Mouse (Mus musculus): ENCODE results near the gene Hmcn1. TPM values are rescaled to one million over a fixed set of nuclear protein-coding genes. Genes with fewer than 3 reads are reported as not detected.
A peak's percentile ranks its signal among the peaks of the same experiment; 100 is the strongest.

Hmcn1 gene
- polyA plus RNA-seq, 2 experiments = 35.3 to 80.4 TPM

DNA sequence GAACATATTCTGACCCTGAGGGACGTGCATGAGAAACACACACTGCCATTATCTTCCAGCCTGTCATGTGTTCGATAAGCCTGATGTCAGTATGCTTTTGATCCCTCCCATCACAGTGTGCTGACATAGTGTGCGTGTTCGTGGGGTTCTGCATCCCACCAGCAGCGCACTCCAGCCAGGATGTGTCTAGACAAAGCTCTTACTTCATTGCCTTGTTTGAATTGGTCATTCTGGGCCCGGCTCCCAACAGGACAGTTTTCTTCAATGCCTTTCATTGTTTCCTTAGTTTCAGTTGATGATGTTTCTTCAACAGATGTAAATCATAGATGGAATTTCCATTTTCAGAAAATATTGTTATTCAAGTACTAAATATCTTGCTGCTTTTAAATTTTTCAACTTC lies 206.5 kb downstream of the Hmcn1 start:
- H3K36me3 ChIP-seq (ENCODE audit: control insufficient read depth, insufficient read depth, low read length) = 0 out of 2 replicates have a peak, but pooled peaks cover 5% of the 10 kb centered on the region
- H3K4me2 ChIP-seq (replicated peaks; ENCODE audit: low read depth, low read length, severe bottlenecking) = no peak overlapping the region
- no peak overlapping the region for H3K27ac ChIP-seq (replicated peaks; ENCODE audit: low read depth, low read length)
- WGBS = 88% methylated on average over 6 of the region's 6 CpGs
- TF ChIP-seq POLR2A (IDR thresholded peaks at IDR 0.05; ENCODE audit: borderline replicate concordance, extremely low read depth, insufficient read depth, insufficient read length) = no peak
- H3K27me3 ChIP-seq (ENCODE audit: control insufficient read depth, insufficient read depth, low read length) = no peaks in the 10 kb centered on the region
- no peak overlapping the region for H3K9ac ChIP-seq (ENCODE audit: low read depth, low read length, severe bottlenecking)
- peaks cover 8% of the 10 kb centered on the region; the same call in 1 of the 2 replicates for H3K9me3 ChIP-seq (ENCODE audit: control insufficient read depth, low read length)
- no peaks in the 10 kb centered on the region for H3K4me1 ChIP-seq (ENCODE audit: control insufficient read depth, insufficient read depth, low read length)
- ATAC-seq (ENCODE audit: low FRiP score, low read depth) = no peak
- H3K4me3 ChIP-seq (replicated peaks; ENCODE audit: low read length) = no peak overlapping the region
- no peak for DNase-seq (ENCODE audit: low spot score)

GRCm38 (mm10) chr1:150783070-150783842 lies 210.0 kb downstream of the Hmcn1 start:
- Histone ChIP-seq H3K4me3 (replicated peaks; ENCODE audit: low read length) (no peak overlapping the region), H3K36me3 (ENCODE audit: control insufficient read depth, insufficient read depth, low read length) (0 out of 2 replicates have a peak, but pooled peaks cover 5% of the 10 kb centered on the region), H3K4me1 (ENCODE audit: control insufficient read depth, insufficient read depth, low read length) (no peaks in the 10 kb centered on the region), H3K27me3 (ENCODE audit: control insufficient read depth, insufficient read depth, low read length) (no peaks in the 10 kb centered on the region), H3K4me2 (replicated peaks; ENCODE audit: low read depth, low read length, severe bottlenecking) (no peak overlapping the region), H3K9me3 (ENCODE audit: control insufficient read depth, low read length) (peaks cover 8% of the 10 kb centered on the region; the same call in 1 of the 2 replicates), H3K9ac (ENCODE audit: low read depth, low read length, severe bottlenecking) (no peak overlapping the region), H3K27ac (replicated peaks; ENCODE audit: low read depth, low read length) (no peak overlapping the region)
- WGBS = 82% methylated on average over 15 of the region's 15 CpGs
- no peak for ATAC-seq (ENCODE audit: low FRiP score, low read depth)
- DNase-seq (ENCODE audit: low spot score) = no peak
- TF ChIP-seq POLR2A (IDR thresholded peaks at IDR 0.05; ENCODE audit: borderline replicate concordance, extremely low read depth, insufficient read depth, insufficient read length) = no peak

DNA sequence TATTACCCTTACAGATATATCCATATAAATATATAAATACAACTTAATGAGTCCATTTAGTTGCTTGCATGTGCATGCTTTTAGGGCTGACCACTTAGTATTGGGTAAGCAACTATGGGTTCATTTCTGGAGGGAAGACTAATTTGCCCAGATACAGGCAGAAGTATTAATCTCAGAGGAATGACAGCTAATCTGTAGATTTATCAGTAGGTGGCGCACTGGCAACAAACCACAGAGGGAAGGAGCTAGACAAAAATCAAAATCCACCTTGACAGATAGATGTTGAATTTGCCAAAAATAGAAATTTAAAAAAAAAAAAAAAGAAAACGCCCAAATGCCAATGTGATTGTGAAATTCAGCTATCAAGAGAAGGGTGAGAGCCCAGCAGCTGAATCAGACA lies 213.3 kb downstream of the Hmcn1 start:
- DNase-seq (ENCODE audit: low spot score) = no peak
- WGBS = 53% methylated on average over 2 of the region's 2 CpGs
- Histone ChIP-seq H3K4me3 (replicated peaks; ENCODE audit: low read length) (no peak overlapping the region), H3K27ac (replicated peaks; ENCODE audit: low read depth, low read length) (no peak overlapping the region), H3K27me3 (ENCODE audit: control insufficient read depth, insufficient read depth, low read length) (no peaks in the 10 kb centered on the region), H3K9me3 (ENCODE audit: control insufficient read depth, low read length) (peaks cover 8% of the 10 kb centered on the region; the same call in 1 of the 2 replicates), H3K9ac (ENCODE audit: low read depth, low read length, severe bottlenecking) (no peak overlapping the region), H3K4me2 (replicated peaks; ENCODE audit: low read depth, low read length, severe bottlenecking) (no peak overlapping the region), H3K4me1 (ENCODE audit: control insufficient read depth, insufficient read depth, low read length) (peaks cover 4% of the 10 kb centered on the region; the same call in 1 of the 2 replicates), H3K36me3 (ENCODE audit: control insufficient read depth, insufficient read depth, low read length) (0 out of 2 replicates have a peak, but pooled peaks cover 2% of the 10 kb centered on the region)
- TF ChIP-seq POLR2A (IDR thresholded peaks at IDR 0.05; ENCODE audit: borderline replicate concordance, extremely low read depth, insufficient read depth, insufficient read length) = no peak
- ATAC-seq (ENCODE audit: low FRiP score, low read depth) = no peak

DNA sequence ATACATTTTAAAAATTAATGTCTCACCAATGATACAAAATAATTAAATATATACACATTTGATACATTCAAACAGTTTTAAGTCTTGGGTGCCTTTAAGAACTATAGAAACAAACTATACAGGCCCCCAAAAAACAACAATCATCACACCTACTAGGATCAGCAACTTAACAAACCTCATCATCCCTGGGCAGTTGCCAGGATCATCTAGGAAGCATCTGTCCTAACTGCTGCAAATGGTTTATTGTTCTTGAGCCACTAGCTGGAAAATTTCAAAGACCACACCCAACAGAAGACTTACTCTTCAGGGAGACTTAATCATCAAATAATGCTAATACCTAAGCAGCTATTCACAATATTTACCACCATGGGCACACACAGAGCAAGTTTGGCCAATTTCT lies 216.5 kb downstream of the Hmcn1 start:
- no peaks in the 10 kb centered on the region; the same call in 1 of the 2 replicates for H3K36me3 ChIP-seq (ENCODE audit: control insufficient read depth, insufficient read depth, low read length)
- no peak overlapping the region for H3K4me2 ChIP-seq (replicated peaks; ENCODE audit: low read depth, low read length, severe bottlenecking)
- H3K4me3 ChIP-seq (replicated peaks; ENCODE audit: low read length) = no peak overlapping the region
- DNase-seq (ENCODE audit: low spot score) (no peak), ATAC-seq (ENCODE audit: low FRiP score, low read depth) (no peak)
- no peak overlapping the region for H3K27ac ChIP-seq (replicated peaks; ENCODE audit: low read depth, low read length)
- no peaks in the 10 kb centered on the region for H3K27me3 ChIP-seq (ENCODE audit: control insufficient read depth, insufficient read depth, low read length)
- no peak overlapping the region for H3K9ac ChIP-seq (ENCODE audit: low read depth, low read length, severe bottlenecking)
- H3K9me3 ChIP-seq (ENCODE audit: control insufficient read depth, low read length) = no peaks in the 10 kb centered on the region
- peaks cover 4% of the 10 kb centered on the region; the same call in 1 of the 2 replicates for H3K4me1 ChIP-seq (ENCODE audit: control insufficient read depth, insufficient read depth, low read length)
- TF ChIP-seq POLR2A (IDR thresholded peaks at IDR 0.05; ENCODE audit: borderline replicate concordance, extremely low read depth, insufficient read depth, insufficient read length) = no peak

DNA sequence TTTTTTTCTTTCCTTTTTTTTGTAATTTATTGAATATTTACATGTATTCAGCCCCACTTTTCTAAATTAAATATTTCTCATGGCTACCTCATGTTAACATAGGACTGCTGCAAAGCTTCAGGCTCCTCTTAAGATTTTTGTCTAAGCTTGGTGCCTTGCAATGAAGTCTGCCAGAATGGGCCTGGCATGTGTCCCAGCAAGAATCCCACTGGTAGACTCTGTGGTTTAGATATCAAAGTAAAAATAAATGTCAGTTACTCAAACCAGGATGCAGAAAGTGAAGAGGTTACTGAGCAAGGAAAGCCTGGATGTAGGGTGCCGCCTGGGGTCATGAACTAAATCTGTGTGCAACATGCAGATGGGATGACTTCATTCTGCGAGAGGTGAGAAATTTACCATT lies 217.5 kb downstream of the Hmcn1 start:
- TF ChIP-seq POLR2A (IDR thresholded peaks at IDR 0.05; ENCODE audit: borderline replicate concordance, extremely low read depth, insufficient read depth, insufficient read length) = no peak
- Histone ChIP-seq H3K9me3 (ENCODE audit: control insufficient read depth, low read length) (no peaks in the 10 kb centered on the region), H3K9ac (ENCODE audit: low read depth, low read length, severe bottlenecking) (no peak overlapping the region), H3K4me3 (replicated peaks; ENCODE audit: low read length) (no peak overlapping the region), H3K4me2 (replicated peaks; ENCODE audit: low read depth, low read length, severe bottlenecking) (no peak overlapping the region), H3K4me1 (ENCODE audit: control insufficient read depth, insufficient read depth, low read length) (peaks cover 14% of the 10 kb centered on the region), H3K27ac (replicated peaks; ENCODE audit: low read depth, low read length) (no peak overlapping the region), H3K27me3 (ENCODE audit: control insufficient read depth, insufficient read depth, low read length) (no peaks in the 10 kb centered on the region), H3K36me3 (ENCODE audit: control insufficient read depth, insufficient read depth, low read length) (no peaks in the 10 kb centered on the region; the same call in 1 of the 2 replicates)
- 45% methylated on average over 2 of the region's 2 CpGs for whole genome bisulfite sequencing
- ATAC-seq (ENCODE audit: low FRiP score, low read depth) (no peak), DNase-seq (ENCODE audit: low spot score) (peak; percentile 21)
